Mouse (Mus musculus) heart, embryonic 14.5 days (tissue): ENCODE results near the gene Klhdc7a. TPM values are rescaled to one million over a fixed set of nuclear protein-coding genes. Genes with fewer than 3 reads are reported as not detected.

ENCODE experiments used
- ATAC-seq: fragments of 200-750 bp; cut with Nextera tagmentation; 2 replicates; pipeline ENCODE4 v1.8.0; 2017; ENCODE audit warnings: low read depth, moderate TSS enrichment; ENCODE audit not compliant: insufficient number of reproducible peaks, insufficient read depth, low FRiP score
- H3K27ac ChIP-seq, 2 experiments: fragments of 200-500 bp in 1 of 2; fragments of 300-500 bp in 1 of 2; sonication (generic) in 1 of 2; replicated peaks in 1 of 2; 2 replicates each; pipeline ENCODE4 v1.5.1; 2012 to 2014; ENCODE audit warnings: low read depth in 2 of 2, low read length in 2 of 2, control low read depth in 1 of 2, mild to moderate bottlenecking in 1 of 2, mixed read lengths in 1 of 2; ENCODE audit not compliant: control insufficient read depth in 1 of 2, insufficient read depth in 1 of 2
- H3K27me3 ChIP-seq: fragments of 300-500 bp; sonication (generic); 2 replicates; pipeline ENCODE4 v1.6.1; 2014; ENCODE audit warnings: mild to moderate bottlenecking, low read length, control low read depth; ENCODE audit not compliant: control insufficient read depth, insufficient read depth
- H3K36me3 ChIP-seq: fragments of 300-500 bp; sonication (generic); 2 replicates; pipeline ENCODE4 v1.6.1; 2014; ENCODE audit warnings: mild to moderate bottlenecking, control low read depth, low read length, mixed read lengths; ENCODE audit not compliant: control insufficient read depth, insufficient read depth
- H3K4me1 ChIP-seq, 2 experiments: fragments of 200-500 bp in 1 of 2; fragments of 300-500 bp in 1 of 2; sonication (generic) in 1 of 2; 2 replicates each; pipeline ENCODE4 v1.6.1; 2012 to 2014; ENCODE audit warnings: low read length in 2 of 2, control low read depth in 1 of 2, mixed read lengths in 1 of 2; ENCODE audit not compliant: control insufficient read depth in 2 of 2, insufficient read depth in 2 of 2
- H3K4me2 ChIP-seq: fragments of 300-500 bp; sonication (generic); 2 replicates; pipeline ENCODE4 v1.6.1; 2014; ENCODE audit warnings: mild to moderate bottlenecking, low read length
- H3K4me3 ChIP-seq, 2 experiments: fragments of 200-500 bp in 1 of 2; fragments of 300-500 bp in 1 of 2; sonication (generic) in 1 of 2; 2 replicates each; pipeline ENCODE4 v1.5.1; 2012 to 2014; ENCODE audit warnings: low read length in 2 of 2, mild to moderate bottlenecking in 2 of 2, control low read depth in 1 of 2, low read depth in 1 of 2, moderate library complexity in 1 of 2; ENCODE audit not compliant: control insufficient read depth in 1 of 2, insufficient read depth in 1 of 2
- H3K9ac ChIP-seq: fragments of 300-500 bp; sonication (generic); 2 replicates; pipeline ENCODE4 v1.6.1; 2014; ENCODE audit warnings: mild to moderate bottlenecking, low read length
- H3K9me3 ChIP-seq: fragments of 300-500 bp; sonication (generic); 2 replicates; pipeline ENCODE4 v1.6.1; 2016; ENCODE audit warnings: low read length, control low read depth; ENCODE audit not compliant: control insufficient read depth
- WGBS: fragments of 180-500 bp; shearing (Covaris S2); extraction: QIAGEN DNeasy Blood & Tissue Kit; methylation state at CpG from one replicate; pipeline ENCODE4 v1.1.7; 2014; 5-methylcytosine and 5-hydroxymethylcytosine counted together
- polyA plus RNA-seq: library from polyadenylated mRNA; unstranded; fragments of >200 nt; fragmentation: Nextera tagmentation; extraction: Ambion mirVana; gene quantifications from 2 replicates; pipeline ENCODE4 v1.2.1, GENCODE M21; 2014

The Klhdc7a gene
- polyA plus RNA-seq, 1 experiment from 2014 or later, result not detected

DNA sequence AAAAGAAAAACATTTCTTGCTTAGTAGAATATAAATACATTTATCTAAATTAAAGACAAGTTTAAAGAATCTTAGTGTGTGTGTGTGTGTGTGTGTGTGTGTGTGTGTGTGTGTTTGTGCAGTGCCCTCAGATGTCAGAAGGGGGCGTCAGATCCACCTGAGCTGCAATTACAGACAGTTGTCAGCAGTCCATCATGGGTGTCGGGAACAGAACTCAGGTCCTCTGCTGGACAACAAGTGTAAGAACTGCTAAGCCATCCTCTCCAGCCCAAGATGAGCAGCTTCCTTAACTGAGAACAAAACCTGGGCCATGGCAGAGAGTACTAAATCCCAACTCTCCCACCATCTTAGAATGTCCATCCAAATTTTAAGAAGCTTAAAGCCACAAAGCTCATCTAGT lies 26.0 kb downstream of the Klhdc7a start:
- Histone ChIP-seq H3K27ac (no peak overlapping the region), H3K9ac (no peak overlapping the region), H3K4me2 (no peak overlapping the region), H3K4me1 (no peaks in the 10 kb centered on the region), H3K9me3 (no peaks in the 10 kb centered on the region), H3K36me3 (no peaks in the 10 kb centered on the region), H3K4me3 (no peak overlapping the region), H3K27me3 (no peaks in the 10 kb centered on the region)
- ATAC-seq, result no peak
- WGBS, result 71% methylated on average over 2 of the region's 2 CpGs

DNA sequence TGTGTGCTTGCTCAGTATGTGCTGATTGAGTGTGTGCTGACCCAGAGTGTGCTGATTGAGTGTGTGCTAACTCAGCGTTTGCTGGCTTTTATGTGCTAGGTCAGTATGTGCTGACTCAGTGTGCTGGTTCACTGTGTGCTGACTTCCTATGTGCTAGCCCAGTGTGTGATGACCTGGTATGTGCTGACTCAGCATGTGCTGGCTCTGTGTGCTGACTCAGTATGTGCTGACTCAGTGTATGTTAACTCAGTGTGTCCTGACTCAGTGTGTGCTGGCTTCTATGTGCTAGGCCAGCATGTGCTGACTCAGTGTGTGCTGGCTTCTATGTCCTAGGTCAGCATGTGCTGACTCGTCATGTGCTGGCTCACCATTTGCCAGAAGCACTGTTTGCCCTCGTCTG lies 32.3 kb downstream of the Klhdc7a start:
- H3K36me3 ChIP-seq, result no peaks in the 10 kb centered on the region
- no peak for ATAC-seq
- no peak overlapping the region for H3K4me2 ChIP-seq
- no peak overlapping the region for H3K9ac ChIP-seq
- H3K27me3 ChIP-seq, result peaks cover 15% of the 10 kb centered on the region
- H3K4me3 ChIP-seq, result no peak overlapping the region
- H3K27ac ChIP-seq, result no peak overlapping the region
- WGBS, result 67% methylated on average over 3 of the region's 3 CpGs
- no peaks in the 10 kb centered on the region for H3K9me3 ChIP-seq
- no peaks in the 10 kb centered on the region for H3K4me1 ChIP-seq

GRCm38 (mm10) chr4:139932970-139933801 lies 34.6 kb downstream of the Klhdc7a start:
- Histone ChIP-seq H3K9me3 (no peaks in the 10 kb centered on the region), H3K27me3 (peaks cover 16% of the 10 kb centered on the region), H3K9ac (no peak overlapping the region), H3K4me2 (no peak overlapping the region), H3K27ac (no peak overlapping the region), H3K36me3 (no peaks in the 10 kb centered on the region), H3K4me3 (no peak overlapping the region), H3K4me1 (no peaks in the 10 kb centered on the region)
- 70% methylated on average over 18 of the region's 18 CpGs for WGBS
- no peak for ATAC-seq

DNA sequence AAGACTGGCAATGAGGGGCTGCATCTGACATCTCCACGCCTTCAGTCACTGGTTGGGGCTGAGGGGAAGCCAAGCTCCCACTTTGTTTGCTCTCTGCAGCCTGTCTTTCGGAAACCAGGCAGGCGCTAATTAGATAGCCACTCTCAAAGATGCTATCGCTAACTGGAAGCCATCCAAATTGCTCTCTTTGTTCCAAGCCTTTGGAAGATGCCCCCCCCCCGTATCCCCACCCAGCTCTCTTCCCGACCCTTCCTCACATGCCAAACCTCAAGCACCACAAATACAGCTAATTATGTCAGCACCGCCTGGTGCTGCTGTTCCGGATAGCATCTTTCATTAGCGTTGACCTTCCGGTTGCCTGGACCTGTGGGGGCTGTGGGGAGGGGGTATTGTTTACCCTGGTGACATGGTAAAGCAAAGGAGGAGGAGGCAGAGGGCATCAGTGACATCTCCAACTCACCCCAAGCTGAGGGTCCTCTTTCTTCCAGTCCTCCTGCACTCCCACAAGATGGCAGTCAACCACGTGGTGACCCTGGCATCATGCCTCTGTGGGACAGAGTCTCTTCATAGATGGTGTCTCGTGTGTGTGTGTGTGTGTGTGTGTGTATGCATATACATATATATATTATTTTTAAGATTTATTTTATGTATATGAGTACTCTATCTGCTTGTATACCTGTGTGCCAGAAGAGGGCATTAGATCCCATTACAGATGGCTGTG lies 35.9 kb downstream of the Klhdc7a start:
- 21% methylated on average over 12 of the region's 12 CpGs for WGBS

DNA sequence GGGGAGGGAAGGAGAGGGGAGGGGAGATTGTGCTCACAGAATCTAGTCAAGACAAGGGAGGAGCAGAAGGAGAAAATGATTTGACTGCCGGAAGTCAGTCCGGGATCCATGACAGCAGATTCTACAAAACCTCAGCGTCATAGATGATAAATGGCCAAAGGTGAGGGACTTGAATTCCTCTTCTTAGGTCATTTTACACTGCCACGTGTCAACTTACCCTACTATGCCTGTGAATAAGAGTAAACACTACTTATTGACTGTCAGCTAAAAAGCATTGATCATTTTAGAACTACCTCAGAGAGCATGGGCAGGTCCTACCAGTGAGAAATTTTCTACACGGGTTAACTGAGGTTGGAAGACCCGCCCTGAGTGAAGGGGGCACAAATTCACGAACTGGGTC lies 36.9 kb downstream of the Klhdc7a start:
- Histone ChIP-seq H3K9me3 (no peaks in the 10 kb centered on the region), H3K27me3 (peaks cover 31% of the 10 kb centered on the region), H3K4me2 (no peak overlapping the region), H3K9ac (no peak overlapping the region), H3K4me3 (no peak overlapping the region), H3K36me3 (no peaks in the 10 kb centered on the region), H3K4me1 (no peaks in the 10 kb centered on the region), H3K27ac (no peak overlapping the region)
- no peak for ATAC-seq
- WGBS, result 34% methylated on average over 7 of the region's 7 CpGs

More for the DNA sequence above, 35.9 kb downstream of the Klhdc7a start:
- peaks cover 20% of the 10 kb centered on the region for H3K27me3 ChIP-seq
- H3K36me3 ChIP-seq, result no peaks in the 10 kb centered on the region
- H3K4me1 ChIP-seq, result no peaks in the 10 kb centered on the region
- no peak overlapping the region for H3K4me3 ChIP-seq
- no peak overlapping the region for H3K9ac ChIP-seq
- H3K27ac ChIP-seq, result no peak overlapping the region
- ATAC-seq, result no peak
- H3K4me2 ChIP-seq, result no peak overlapping the region
- no peaks in the 10 kb centered on the region for H3K9me3 ChIP-seq

GRCm38 (mm10) chr4:139926161-139926561 lies 41.7 kb downstream of the Klhdc7a start:
- H3K27me3 ChIP-seq, result peaks cover 33% of the 10 kb centered on the region
- ATAC-seq, result no peak

DNA sequence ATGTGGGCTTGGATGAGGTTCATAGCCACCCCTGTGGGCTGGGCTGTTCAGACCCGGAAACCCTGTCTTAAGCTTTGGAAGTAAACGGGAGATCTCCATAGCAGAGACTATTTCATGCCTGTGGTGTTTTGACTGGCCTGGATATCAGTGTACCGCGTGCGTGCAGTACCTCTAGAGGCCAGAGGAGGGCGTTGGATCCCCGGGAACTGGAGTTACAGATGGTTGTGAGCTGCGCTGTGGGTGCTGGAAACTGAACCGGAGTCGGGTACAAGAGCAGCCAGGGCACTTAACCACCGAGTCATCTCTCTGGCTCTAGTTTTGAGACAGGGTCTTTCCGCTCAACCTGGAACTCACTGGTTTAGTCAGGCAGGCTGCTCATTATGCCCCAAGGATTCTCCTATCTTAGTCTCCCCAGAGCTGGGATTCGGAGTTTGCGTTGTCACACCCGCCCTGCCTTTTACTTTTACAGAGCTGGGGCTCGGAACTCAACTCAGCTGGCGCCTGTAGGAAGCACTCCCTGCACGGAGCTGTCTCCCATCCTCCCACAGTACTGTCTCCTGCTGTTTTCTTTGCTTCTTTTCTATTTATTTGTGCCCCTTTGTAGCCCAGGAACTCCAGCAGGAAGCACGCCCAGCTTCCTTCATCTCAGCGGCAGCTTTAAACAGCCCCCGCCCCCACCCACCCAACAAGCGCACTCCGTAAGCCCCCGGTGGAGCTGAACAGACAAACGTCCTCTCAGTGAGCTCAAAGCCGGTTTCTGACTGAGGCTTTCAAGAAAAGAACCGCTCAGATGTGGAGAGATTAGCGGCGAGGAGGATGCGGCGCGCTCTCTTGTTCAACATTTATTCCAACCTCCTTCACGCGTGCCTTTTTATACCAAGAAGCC lies 42.3 kb downstream of the Klhdc7a start:
- no peak overlapping the region for H3K27ac ChIP-seq
- no peaks in the 10 kb centered on the region for H3K4me1 ChIP-seq
- peak overlapping the region in 1 of 2 experiments; percentile 9; a peak in 1 of 4 replicates for H3K4me3 ChIP-seq
- H3K27me3 ChIP-seq, result peaks cover 29% of the 10 kb centered on the region
- H3K9me3 ChIP-seq, result no peaks in the 10 kb centered on the region
- no peaks in the 10 kb centered on the region for H3K36me3 ChIP-seq
- H3K9ac ChIP-seq, result no peak overlapping the region
- peak overlapping the region; percentile 43 for H3K4me2 ChIP-seq
- WGBS, result 12% methylated on average over 34 of the region's 34 CpGs
- ATAC-seq, result no peak

More at GRCm38 (mm10) chr4:139926161-139926561, 41.7 kb downstream of the Klhdc7a start:
- Histone ChIP-seq H3K4me3 (0 out of 4 replicates have a peak overlapping the region, but pooled peaks of 1 of the 2 experiments have one; percentile 9), H3K9me3 (no peaks in the 10 kb centered on the region), H3K36me3 (no peaks in the 10 kb centered on the region), H3K9ac (no peak overlapping the region), H3K27ac (no peak overlapping the region), H3K4me1 (no peaks in the 10 kb centered on the region), H3K4me2 (peak overlapping the region; percentile 43)
- 9% methylated on average over 11 of the region's 11 CpGs for WGBS
